8 mouse cellular contexts compared by ENCODE assay signal in genomic region chr11:51756352-51756771, GRCm38 (mm10). TPM values are rescaled to one million over a fixed set of nuclear protein-coding genes. Genes with fewer than 3 reads are reported as not detected.
DNase-seq lines count a peak whose midpoint lies in the region; ATAC-seq lines count a peak whose summit lies in the region.

No protein-coding gene starts in this region.

- H3K27me3 ChIP-seq in intestine, embryonic 15.5 days (replicated peaks) = no peaks in the 10 kb centered on the region

- H3K4me1 ChIP-seq in intestine, embryonic 15.5 days (replicated peaks) = peaks cover 5% of the 10 kb centered on the region

- H3K9me3 ChIP-seq in intestine, embryonic 15.5 days = no peaks in the 10 kb centered on the region

- H3K4me3 ChIP-seq in intestine, embryonic 15.5 days (replicated peaks) = peak overlapping the region; percentile 100

- intact Hi-C loops in gastrocnemius, postnatal 36 days (cut with DNase I) = no loop called here
- intact Hi-C loops in left cerebral cortex, postnatal 25 days (cut with DNase I) = no loop called here

- H3K9ac ChIP-seq in intestine, embryonic 15.5 days = peak overlapping the region; percentile 97

- H3K4me2 ChIP-seq in intestine, embryonic 15.5 days (replicated peaks) = peak overlapping the region; percentile 73

- peak; percentile 98 for ATAC-seq in intestine, embryonic 15.5 days

- no peaks in the 10 kb centered on the region for H3K36me3 ChIP-seq in intestine, embryonic 15.5 days

- DNase-seq in adrenal gland, adult 8-10 months = peak; percentile 94
- peak; percentile 85 for DNase-seq in embryo, embryonic 11.5 days (ENCODE audit: low read depth, low spot score)
- peak; percentile 90 to 94 for DNase-seq in gastrocnemius, postnatal 36 days
- DNase-seq in left cerebral cortex, postnatal 25 days (ENCODE audit: low spot score in 2 of 2) = peak; percentile 92
- DNase-seq in mesoderm, embryonic 11.5 days (ENCODE audit: low read depth, low spot score) = peak; percentile 93
- DNase-seq in right cerebral cortex, postnatal 25 days = peak; percentile 93
- DNase-seq in urinary bladder, postnatal 36 days (ENCODE audit: low spot score in 2 of 2) = peak; percentile 89 to 95

- under 1% methylated on average over 41 of the region's 41 CpGs for WGBS in intestine, embryonic 15.5 days

- peak overlapping the region; percentile 85 for H3K27ac ChIP-seq in intestine, embryonic 15.5 days

RNA-seq across cellular contexts. Expression of gene Sec24a, which starts 7.1 kb away (rescaled TPM):
- total RNA-seq in adrenal gland, adult 8-10 months (2022) = 10 to 100 TPM; 33.6 to 38.5 (median 37.4) TPM
- total RNA-seq in gastrocnemius, postnatal 36 days (2021) = 10 to 100 TPM; 38.8 to 42.3 TPM
- polyA plus RNA-seq in intestine, embryonic 15.5 days (2015; fragmentation: Nextera tagmentation; extraction: Ambion mirVana) = 20.1 and 20.8 TPM in 2 replicates
- 10 to 100 TPM; 16.4 to 21.3 TPM for total RNA-seq in left cerebral cortex, postnatal 25 days (2021)

RNA-seq across cellular contexts. Expression of gene Sar1b, which starts 7.1 kb away (rescaled TPM):
- total RNA-seq in adrenal gland, adult 8-10 months (2022) = 100 to 1,000 TPM in 2 of 4 experiments, 10 to 100 TPM in 2; 96.3 to 116 (median 101) TPM
- 100 to 1,000 TPM; 428 to 446 TPM for total RNA-seq in gastrocnemius, postnatal 36 days (2021)
- 168 and 171 TPM in 2 replicates for polyA plus RNA-seq in intestine, embryonic 15.5 days (2015; fragmentation: Nextera tagmentation; extraction: Ambion mirVana)
- total RNA-seq in left cerebral cortex, postnatal 25 days (2021) = 10 to 100 TPM; 68.3 to 70.1 TPM

Comparison
In these comparisons a context has a peak if more than half of its experiments do, and no peak if none do; other contexts are left out.
1. Peak in every context shown above with its lines: DNase-seq, ATAC-seq, H3K4me3 ChIP-seq and H3K27ac ChIP-seq.